Mouse (Mus musculus): Measurements from ENCODE around the gene Rpl13a.

Rpl13a gene

DNA sequence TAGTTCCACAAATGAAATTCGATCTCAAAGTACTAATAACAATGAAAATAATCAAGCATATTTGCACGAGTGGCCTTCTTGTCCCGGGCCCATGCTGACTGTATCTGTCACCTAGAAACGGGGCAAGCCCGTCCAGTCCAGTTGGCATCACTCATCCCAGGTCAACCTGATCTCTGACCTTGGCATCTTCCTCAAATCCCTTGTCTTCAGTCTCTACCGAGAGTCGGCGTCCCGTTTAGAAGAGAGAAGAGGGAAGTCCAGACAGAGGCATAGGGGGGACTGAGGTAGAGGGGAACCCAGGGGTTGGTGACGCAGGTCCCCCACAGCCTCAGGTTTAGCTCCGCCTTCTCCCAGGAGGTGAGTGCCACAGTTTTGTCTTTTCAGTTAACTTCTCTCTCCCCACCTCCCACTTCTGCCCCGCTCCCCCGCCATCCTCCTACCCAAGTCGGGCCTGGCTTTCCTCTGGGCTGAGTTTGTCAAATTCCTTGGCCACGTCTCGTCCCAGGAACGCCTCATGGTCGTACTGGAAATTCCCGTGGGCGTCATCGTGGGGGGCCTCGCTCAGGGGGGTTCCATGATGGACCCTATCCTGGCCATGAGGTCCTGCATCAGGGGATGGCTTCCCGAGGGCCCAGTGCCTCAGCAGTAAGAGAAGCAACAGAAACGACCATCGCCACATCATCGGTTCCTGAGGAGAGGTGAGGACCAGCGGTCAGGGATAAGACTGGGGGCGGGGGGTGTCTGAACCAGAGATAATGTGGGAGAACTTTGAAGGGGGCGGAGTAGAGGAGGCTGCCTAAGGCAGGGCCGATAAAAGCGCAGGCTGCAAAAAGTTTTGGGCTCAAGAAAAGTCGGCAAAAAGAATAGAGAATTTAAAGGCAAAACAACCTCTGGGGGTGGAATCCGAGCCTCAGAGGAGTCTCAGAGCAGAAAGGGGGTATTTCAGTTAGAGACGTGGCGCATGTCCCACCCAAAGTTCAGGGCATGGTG is 37.3 kb downstream of the Rpl13a start:
- no peak for DNase-seq (ENCODE audit: low read depth, low spot score)

- DNase-seq (ENCODE audit: low read depth, low spot score) = no peak
These were observed 38.1 kb downstream of the Rpl13a start for GRCm38 (mm10) chr7:45090251-45090977.

DNA sequence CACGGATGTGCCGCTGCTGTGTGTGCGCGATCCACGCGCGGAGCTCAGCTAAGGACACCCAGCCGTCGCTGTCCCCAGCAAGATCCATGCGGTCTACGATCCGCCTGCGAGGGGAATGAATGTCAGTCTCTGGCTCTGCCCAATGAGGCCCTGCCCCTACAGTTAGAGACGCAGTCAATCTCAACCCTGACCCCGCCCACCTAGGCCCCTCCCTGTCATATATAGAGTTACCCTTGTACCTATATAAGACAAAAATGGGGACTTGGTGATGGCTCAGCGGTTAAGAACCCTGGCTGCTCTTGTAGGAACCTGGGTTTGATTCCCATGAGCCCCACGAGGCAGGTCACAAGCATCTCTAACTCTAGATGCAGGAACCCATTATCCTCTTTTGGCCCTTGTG is 40.0 kb downstream of the Rpl13a start:
- no peak for DNase-seq (ENCODE audit: low read depth, low spot score)

DNA sequence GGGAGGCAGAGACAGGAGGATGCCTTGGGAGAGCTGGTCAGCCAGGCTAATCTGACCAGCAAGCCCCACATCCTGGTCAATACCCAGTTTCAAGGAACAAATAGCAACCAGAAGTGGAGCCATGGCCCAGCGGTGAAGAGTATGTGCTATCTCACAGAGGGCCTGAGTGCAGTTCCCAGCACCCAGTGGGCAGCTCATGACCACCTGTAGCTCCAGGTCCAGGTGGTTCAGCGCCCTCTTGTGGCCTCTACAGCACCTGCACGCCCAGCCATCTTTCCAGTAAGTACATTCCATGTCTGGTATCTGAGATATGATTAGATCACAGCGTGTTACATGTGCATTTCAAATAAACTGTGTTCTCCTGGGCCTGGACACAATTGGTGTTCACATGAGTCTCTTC is 42.5 kb downstream of the Rpl13a start:
- no peak for DNase-seq (ENCODE audit: low read depth, low spot score)

- no peak for DNase-seq (ENCODE audit: low read depth, low spot score)
These were observed 45.2 kb downstream of the Rpl13a start for GRCm38 (mm10) chr7:45083300-45083890.

GRCm38 (mm10) chr7:45082401-45083299 is 45.9 kb downstream of the Rpl13a start:
- DNase-seq (ENCODE audit: low read depth, low spot score) = no peak

- DNase-seq (ENCODE audit: low read depth, low spot score) = no peak
These were observed 47.5 kb downstream of the Rpl13a start for GRCm38 (mm10) chr7:45081016-45081415.

- DNase-seq (ENCODE audit: low read depth, low spot score) = peak; percentile 56
These were observed 48.7 kb downstream of the Rpl13a start for GRCm38 (mm10) chr7:45079856-45080255.

- peak; percentile 32 for DNase-seq (ENCODE audit: low read depth, low spot score)
These were observed 50.0 kb downstream of the Rpl13a start for GRCm38 (mm10) chr7:45078513-45078912.

DNA sequence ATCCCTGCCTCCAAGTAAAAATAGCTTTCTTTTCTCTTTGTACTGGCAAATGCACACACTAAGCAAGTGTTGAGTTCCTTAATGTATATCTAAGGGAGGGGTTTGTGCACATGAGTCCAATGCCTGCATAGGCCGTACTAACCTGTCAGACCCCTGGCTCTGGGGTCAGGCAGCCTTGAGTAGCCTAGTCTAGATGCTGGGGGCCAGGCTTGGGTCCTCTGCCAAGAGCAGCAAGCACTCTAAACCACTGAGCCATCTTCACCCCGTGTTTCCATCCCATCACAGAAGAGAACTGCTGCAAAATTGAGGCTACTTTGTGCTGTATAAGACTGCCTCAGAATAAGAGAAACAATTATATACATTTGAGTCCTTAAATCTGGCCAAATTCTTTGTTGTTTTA is 50.7 kb downstream of the Rpl13a start:
- DNase-seq (ENCODE audit: low read depth, low spot score) = no peak

DNA sequence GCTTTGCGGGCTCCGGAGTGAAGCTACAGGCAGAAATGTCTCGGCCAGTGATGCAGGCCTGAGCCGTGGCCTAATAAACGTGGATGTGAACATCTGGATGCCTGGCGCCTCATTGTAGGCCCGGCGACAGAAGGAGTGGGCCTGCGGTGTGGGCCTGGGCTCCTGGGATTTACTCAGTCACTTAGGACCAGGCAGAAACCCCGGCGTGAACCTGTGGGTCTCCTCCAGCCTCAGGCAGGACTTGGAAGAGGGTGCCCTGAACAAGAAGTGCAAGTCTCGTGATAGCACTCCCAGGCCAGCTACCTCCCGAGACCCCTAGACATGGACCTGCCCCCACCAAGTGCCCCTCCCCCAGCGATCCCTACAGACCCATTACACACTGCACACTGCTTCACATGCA is 51.2 kb downstream of the Rpl13a start:
- no peak for DNase-seq (ENCODE audit: low read depth, low spot score)

DNA sequence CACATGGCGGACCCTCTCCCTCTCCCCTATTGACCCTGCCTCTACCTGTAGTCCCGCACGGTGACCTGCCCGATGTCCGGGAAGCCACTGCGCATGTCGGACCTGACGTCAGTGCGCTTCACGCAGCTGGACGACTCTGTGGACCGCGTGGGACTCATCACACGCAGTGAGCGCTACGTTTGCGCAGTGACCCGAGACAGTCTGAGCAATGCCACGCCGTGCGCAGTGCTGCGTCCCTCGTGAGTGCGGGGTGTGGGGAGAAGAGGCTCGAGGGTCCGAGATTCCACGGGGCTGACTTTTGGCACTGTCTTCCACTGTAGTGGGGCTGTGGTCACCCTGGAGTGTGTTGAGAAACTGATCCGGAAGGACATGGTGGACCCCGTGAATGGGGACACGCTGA is 52.1 kb downstream of the Rpl13a start:
- no peak for DNase-seq (ENCODE audit: low read depth, low spot score)

Measured in retina, adult 2 months (tissue).